Mouse (Mus musculus) ES-Bruce4 (cell line): Measurements from ENCODE around the gene Phf20. TPM values are rescaled to one million over a fixed set of nuclear protein-coding genes. Genes with fewer than 3 reads are reported as not detected.

Experiments used
- H3K27ac ChIP-seq: 2 replicates; pipeline ENCODE4 v1.5.1; 2012; ENCODE audit warnings: low read length, inconsistent platforms; ENCODE audit not compliant: insufficient read depth
- H3K27me3 ChIP-seq: 2 replicates; pipeline ENCODE4 v1.6.1; 2012; ENCODE audit warnings: mild to moderate bottlenecking, low read length, inconsistent platforms; ENCODE audit not compliant: control insufficient read depth, poor library complexity, insufficient read depth, severe bottlenecking
- H3K36me3 ChIP-seq: 2 replicates; pipeline ENCODE4 v1.6.1; 2012; ENCODE audit warnings: inconsistent platforms, mild to moderate bottlenecking, low read length, moderate library complexity; ENCODE audit not compliant: control insufficient read depth, poor library complexity, insufficient read depth, severe bottlenecking
- H3K4me1 ChIP-seq: one replicate; pipeline ENCODE4 v1.8.1; 2011; ENCODE audit warnings: low read length; ENCODE audit not compliant: control insufficient read depth, insufficient read depth
- H3K4me3 ChIP-seq: 2 replicates; pipeline ENCODE4 v1.5.1; 2011; ENCODE audit warnings: low read depth, mild to moderate bottlenecking, low read length
- H3K9ac ChIP-seq: 2 replicates; pipeline ENCODE4 v1.6.1; 2012; ENCODE audit warnings: low read depth, mild to moderate bottlenecking, inconsistent platforms; ENCODE audit not compliant: poor library complexity, severe bottlenecking
- H3K9me3 ChIP-seq: replicated peaks from 2 replicates; pipeline ENCODE4 v1.6.1; 2012; ENCODE audit warnings: mild to moderate bottlenecking, low read length, inconsistent platforms; ENCODE audit not compliant: control insufficient read depth, poor library complexity, insufficient read depth, severe bottlenecking
- CTCF ChIP-seq: IDR thresholded peaks from one replicate; pipeline ENCODE4 v1.8.1; 2011; ENCODE audit warnings: low read depth, low read length
- EP300 ChIP-seq: IDR thresholded peaks from 2 replicates; pipeline ENCODE4 v1.6.1; 2011; ENCODE audit warnings: low read depth, low read length; ENCODE audit not compliant: insufficient read depth
- POLR2A ChIP-seq: IDR thresholded peaks from one replicate; pipeline ENCODE4 v1.8.1; 2011; ENCODE audit warnings: low read length; ENCODE audit not compliant: insufficient read depth
- polyA plus RNA-seq: library from polyadenylated mRNA; stranded (reverse); fragments of >200 nt; gene quantifications from 2 replicates; pipeline ENCODE4 v1.2.4, GENCODE M21; 2011; ENCODE audit warnings: low read depth; ENCODE audit not compliant: missing spikeins, insufficient read depth, insufficient read length

Gene Phf20
- polyA plus RNA-seq, 1 experiment, result 78.8 TPM

DNA sequence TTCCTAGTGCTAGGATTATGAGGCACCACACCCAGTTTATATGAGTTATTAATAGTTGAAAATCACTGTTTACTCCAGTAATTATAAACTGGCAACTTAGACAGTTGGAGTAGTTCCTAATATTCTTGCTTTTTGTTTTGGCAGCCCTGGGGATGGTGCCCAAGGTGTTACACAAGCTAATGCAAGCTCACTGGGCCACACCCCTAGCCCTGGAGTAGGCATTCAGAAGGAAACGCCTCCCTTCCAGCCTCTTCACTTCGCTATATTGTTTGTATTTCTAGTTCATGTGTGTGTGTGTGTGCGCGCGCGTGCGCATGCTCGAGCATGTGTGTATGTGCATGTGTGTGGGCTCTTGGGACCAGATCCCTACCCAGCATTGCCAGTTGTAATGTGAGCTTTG lies 46.7 kb downstream of the Phf20 start:
- no peak for TF ChIP-seq EP300
- TF ChIP-seq CTCF, result no peak
- TF ChIP-seq POLR2A, result no peak
- Histone ChIP-seq H3K36me3 (peaks cover 26% of the 10 kb centered on the region), H3K9ac (no peak overlapping the region), H3K27me3 (no peaks in the 10 kb centered on the region), H3K4me3 (no peak overlapping the region), H3K4me1 (no peaks in the 10 kb centered on the region), H3K27ac (no peak overlapping the region), H3K9me3 (no peaks in the 10 kb centered on the region)

DNA sequence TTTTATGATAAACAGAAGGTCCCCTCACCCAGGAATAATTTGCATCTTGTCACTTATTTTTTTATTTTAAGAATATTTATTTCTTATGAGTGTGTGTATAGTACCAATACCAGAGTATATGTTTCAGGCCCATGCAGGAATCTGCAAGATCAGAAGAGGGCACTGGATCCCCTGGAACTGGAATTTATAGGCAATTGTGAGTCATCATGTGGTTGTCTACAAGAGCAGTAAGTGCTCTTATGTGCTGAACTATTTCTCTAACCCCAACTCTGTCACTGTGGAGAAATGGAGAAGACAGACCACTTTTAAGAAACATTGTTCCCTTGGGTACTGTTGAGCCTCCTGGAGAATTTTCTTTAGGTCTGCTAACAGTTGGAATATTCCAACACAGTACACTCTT lies 51.3 kb downstream of the Phf20 start:
- H3K27me3 ChIP-seq, result no peaks in the 10 kb centered on the region
- peaks cover 18% of the 10 kb centered on the region for H3K36me3 ChIP-seq
- no peak for TF ChIP-seq POLR2A
- no peaks in the 10 kb centered on the region for H3K4me1 ChIP-seq
- no peaks in the 10 kb centered on the region for H3K9me3 ChIP-seq
- no peak overlapping the region for H3K4me3 ChIP-seq
- H3K27ac ChIP-seq, result no peak overlapping the region
- H3K9ac ChIP-seq, result no peak overlapping the region

DNA sequence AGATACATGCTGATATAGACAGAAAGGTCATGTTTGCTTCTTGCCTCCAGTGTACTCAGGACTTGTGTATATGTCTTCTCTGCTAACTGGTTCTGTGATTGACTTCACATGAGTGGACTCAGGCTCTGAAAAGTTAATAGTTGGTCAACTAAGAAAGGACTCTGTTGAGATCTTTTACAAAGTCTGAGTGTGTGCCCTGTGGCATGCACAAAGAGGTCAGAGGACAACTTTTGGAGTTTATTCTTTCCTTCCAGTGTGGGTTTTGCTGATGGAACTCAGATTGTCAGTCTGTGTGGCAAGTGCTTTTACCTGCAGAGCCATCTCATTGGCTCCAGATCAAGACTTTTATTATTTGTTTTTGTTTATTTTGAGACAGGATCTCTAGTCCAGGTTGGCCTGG lies 54.5 kb downstream of the Phf20 start:
- H3K9me3 ChIP-seq, result no peaks in the 10 kb centered on the region
- no peak overlapping the region for H3K27ac ChIP-seq
- no peaks in the 10 kb centered on the region for H3K27me3 ChIP-seq
- H3K4me3 ChIP-seq, result no peak overlapping the region
- H3K9ac ChIP-seq, result no peak overlapping the region
- peaks cover 20% of the 10 kb centered on the region for H3K36me3 ChIP-seq
- TF ChIP-seq EP300, result no peak
- TF ChIP-seq POLR2A, result no peak
- TF ChIP-seq CTCF, result no peak
- no peaks in the 10 kb centered on the region for H3K4me1 ChIP-seq

DNA sequence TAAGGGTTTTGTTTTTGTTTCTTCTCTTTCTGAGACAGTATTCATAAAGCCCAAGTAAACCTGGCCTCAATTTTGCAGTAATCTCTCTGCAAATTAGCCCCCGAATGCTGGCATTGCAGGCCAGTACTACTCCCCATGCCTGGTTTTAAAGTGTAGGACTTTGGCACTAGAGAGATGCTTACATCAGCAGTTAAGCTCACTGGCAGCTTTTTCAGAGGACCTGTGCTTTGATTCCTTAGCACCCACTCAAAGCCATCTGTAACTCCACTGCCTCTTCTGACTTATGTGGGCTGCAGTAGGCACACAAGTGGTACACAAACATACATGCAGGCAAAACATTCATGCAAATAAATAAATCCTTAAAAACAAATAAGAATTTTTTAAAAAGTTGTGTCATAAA lies 55.0 kb downstream of the Phf20 start:
- no peak for TF ChIP-seq EP300
- TF ChIP-seq CTCF, result no peak
- TF ChIP-seq POLR2A, result no peak
- H3K9ac ChIP-seq, result no peak overlapping the region
- no peak overlapping the region for H3K27ac ChIP-seq
- H3K27me3 ChIP-seq, result no peaks in the 10 kb centered on the region
- no peaks in the 10 kb centered on the region for H3K9me3 ChIP-seq
- no peak overlapping the region for H3K4me3 ChIP-seq
- no peaks in the 10 kb centered on the region for H3K4me1 ChIP-seq
- H3K36me3 ChIP-seq, result peaks cover 20% of the 10 kb centered on the region

DNA sequence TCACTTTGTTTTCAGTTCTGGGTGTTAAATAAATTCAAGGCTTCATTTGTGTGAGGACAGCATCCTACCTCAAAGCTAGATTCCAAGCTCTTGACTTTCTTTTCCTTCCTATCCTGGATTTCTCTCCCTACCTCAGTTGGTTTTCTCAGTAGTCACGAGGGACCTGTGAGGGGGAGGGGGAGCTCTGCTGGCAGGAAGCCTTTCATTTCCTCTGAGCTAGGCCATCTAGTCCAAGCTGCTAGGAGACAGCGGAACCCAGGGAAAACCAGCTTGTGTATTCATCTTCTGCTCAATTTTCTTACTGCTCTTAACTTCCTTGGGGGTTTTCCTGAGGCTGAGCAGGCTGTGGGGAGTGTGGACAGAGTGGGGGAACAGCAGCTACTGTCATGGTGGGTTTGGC lies 60.8 kb downstream of the Phf20 start:
- H3K36me3 ChIP-seq, result peaks cover 17% of the 10 kb centered on the region
- no peak overlapping the region for H3K9ac ChIP-seq
- no peaks in the 10 kb centered on the region for H3K27me3 ChIP-seq
- H3K4me3 ChIP-seq, result no peak overlapping the region
- peak overlapping the region; percentile 54 for H3K27ac ChIP-seq
- no peaks in the 10 kb centered on the region for H3K4me1 ChIP-seq
- H3K9me3 ChIP-seq, result no peaks in the 10 kb centered on the region
- TF ChIP-seq EP300, result no peak

DNA sequence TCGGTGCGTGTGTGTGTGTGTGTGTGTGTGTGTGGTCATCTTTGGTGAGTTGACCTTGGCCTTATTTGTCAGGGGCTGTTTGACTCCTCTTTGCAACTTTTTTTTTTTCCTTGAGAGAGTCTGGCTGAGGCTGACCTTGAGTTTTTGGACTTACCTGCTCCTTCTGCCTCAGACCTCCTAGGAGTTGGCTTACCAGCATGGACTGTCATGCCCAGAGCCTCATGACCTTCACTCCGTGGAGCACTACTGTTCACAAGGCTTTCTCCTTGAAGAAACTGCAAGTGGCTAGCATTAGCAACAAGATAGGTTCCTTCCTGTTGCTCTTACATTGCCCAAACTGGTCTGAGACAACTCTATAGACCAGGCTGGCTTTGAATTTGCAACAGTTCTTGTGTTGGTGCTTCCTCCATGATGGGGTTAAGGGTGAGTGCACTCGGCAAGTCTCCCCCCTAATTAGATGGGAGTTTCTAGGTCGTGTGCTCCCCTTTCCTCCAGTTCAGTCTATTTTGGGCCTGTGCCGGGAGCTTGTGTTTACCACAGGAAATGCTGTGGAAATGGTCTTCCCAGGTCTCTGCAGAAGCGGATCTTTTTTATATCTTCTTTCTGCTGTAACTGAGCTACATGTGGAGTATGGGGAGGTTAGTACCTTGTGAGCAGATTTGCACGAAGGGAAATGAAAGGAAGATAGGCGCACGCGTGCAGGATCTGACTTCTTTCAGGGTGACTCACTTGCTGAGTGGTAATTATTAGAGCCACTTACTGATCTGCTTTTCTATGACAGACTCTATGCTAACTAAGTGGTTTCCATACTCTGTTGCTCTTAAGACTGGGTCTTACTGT lies 61.9 kb downstream of the Phf20 start:
- Histone ChIP-seq H3K4me3 (no peak overlapping the region), H3K9me3 (no peaks in the 10 kb centered on the region), H3K9ac (no peak overlapping the region), H3K36me3 (peaks cover 11% of the 10 kb centered on the region), H3K4me1 (no peaks in the 10 kb centered on the region), H3K27me3 (no peaks in the 10 kb centered on the region), H3K27ac (no peak overlapping the region)
- no peak for TF ChIP-seq POLR2A
- TF ChIP-seq EP300, result no peak
- no peak for TF ChIP-seq CTCF
